Mouse (Mus musculus) thymus, postnatal 25 days (tissue): ENCODE results near the gene Smtn.

Source experiments
- DNase-seq: peaks from one replicate; pipeline ENCODE4 v3.0.0; 2022

The Smtn gene

GRCm38 (mm10) chr11:3508226-3508625 is 32.2 kb downstream of the Smtn start:
- DNase-seq: no peak

- no peak for DNase-seq
These were observed 36.4 kb downstream of the Smtn start for GRCm38 (mm10) chr11:3503755-3504693.

DNA sequence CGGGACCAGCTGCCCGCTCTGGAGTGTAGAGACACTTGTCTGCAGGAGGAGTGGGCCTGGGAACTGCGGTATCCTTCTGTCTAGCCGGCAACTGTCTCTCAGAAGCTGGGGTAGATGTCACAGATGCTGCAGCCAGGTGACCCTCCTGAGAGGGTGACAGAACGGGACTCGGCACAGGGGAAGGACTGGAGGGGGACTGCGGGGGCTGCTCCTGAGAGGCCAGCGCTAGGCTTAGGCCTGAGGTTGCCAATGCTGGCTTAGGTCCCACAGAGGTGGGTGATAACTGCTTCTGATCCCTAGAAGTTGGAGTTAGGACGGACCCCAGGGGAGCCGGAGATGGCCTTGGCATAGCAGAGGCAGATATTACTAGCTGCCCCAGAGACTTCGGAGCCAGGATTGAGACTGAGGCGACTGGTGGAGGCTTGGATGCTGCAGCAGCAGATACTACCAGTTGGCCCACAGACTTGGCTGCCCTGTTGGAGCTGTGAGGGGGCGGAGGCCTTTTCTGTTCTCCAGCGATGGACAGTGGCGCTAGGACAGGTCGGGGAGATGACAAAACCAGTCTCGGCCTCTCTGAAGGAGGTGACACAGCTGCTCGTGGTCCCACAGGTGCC is 37.8 kb downstream of the Smtn start:
- no peak for DNase-seq

GRCm38 (mm10) chr11:3502057-3502456 is 38.4 kb downstream of the Smtn start:
- DNase-seq: no peak

GRCm38 (mm10) chr11:3497296-3497695 is 43.1 kb downstream of the Smtn start:
- DNase-seq: no peak

DNA sequence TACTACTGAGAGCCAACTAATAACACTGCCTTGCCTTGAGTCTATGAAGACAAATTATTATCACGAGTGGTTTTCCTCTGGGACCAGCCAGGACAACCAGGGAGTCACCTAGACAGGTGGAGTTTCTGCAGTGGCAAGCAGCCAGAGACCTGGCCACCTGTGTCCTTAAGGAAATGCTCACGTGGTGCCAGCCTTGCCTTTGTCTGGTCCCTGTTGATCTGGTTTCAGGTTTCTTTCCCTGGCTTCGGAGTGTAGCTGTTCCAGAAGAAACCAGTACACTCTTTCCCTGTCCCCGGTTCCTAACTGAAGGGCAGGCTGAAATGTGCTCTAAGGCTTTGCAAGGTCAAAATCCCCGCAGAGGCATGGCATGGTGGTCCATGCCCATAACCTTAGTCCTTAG is 43.7 kb downstream of the Smtn start:
- DNase-seq: no peak

GRCm38 (mm10) chr11:3495496-3495895 is 44.9 kb downstream of the Smtn start:
- no peak for DNase-seq

- no peak for DNase-seq
These were observed 45.6 kb downstream of the Smtn start for GRCm38 (mm10) chr11:3494857-3495256.

GRCm38 (mm10) chr11:3492748-3493147 is 47.7 kb downstream of the Smtn start:
- no peak for DNase-seq

- DNase-seq: no peak
These were observed 51.4 kb downstream of the Smtn start for GRCm38 (mm10) chr11:3489036-3489435.

DNA sequence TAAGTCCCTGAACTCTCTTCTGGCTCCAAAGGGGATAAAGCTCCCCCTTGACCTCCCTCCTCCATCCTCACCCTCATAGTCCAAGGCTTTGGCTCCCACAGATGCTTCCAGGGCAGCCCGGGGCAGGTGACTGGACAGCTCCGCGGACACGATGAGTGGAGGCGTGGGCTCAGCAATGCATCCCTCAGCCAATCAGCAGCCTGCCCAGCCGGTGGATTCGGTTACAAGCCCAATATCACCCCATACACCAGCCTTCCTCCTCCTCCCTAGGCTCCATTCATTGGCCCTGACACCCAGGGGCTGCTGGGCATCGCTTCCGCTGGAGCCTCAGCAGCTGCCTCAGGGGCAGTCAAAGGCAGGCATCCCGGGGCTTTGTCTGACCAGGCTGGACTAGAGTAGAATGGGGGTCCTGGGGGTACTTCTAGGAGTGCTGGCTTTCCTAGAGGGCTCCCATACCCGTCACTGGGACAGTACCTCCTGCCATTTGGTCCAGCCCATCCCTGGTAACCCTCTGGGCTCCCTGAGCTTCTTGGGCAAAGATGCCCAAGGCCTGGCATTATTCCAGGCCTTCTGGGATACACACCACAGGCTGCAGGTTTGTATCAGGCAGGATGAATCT is 52.4 kb downstream of the Smtn start, which contains the start of gene Pla2g3:
Pla2g3 (plus strand) TSS at position 333 of the 619 bp plus-strand sequence.
- no peak for DNase-seq

- no peak for DNase-seq
These were observed 54.1 kb downstream of the Smtn start for GRCm38 (mm10) chr11:3486349-3486748.

- DNase-seq: no peak
These were observed 56.3 kb downstream of the Smtn start for GRCm38 (mm10) chr11:3483980-3484642.

DNA sequence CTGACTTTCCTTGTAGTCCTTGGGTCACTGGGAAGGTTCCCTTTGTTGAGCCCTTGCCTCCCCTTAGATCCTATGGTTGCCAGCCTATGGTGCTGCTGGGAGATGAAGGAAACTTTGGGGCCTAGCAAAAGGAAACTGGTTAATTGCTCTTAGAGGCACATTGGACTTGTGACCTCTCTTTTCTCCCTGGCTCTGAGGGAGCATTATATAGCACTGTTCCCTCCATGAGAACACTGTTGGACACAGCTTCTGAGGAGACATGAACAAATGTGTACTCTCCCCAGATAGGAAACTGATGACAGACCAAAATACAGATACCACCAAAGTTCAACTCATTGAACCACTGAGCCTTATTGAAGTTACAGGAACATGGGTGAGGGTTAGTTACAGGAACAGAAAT is 64.9 kb downstream of the Smtn start:
- DNase-seq: no peak

DNA sequence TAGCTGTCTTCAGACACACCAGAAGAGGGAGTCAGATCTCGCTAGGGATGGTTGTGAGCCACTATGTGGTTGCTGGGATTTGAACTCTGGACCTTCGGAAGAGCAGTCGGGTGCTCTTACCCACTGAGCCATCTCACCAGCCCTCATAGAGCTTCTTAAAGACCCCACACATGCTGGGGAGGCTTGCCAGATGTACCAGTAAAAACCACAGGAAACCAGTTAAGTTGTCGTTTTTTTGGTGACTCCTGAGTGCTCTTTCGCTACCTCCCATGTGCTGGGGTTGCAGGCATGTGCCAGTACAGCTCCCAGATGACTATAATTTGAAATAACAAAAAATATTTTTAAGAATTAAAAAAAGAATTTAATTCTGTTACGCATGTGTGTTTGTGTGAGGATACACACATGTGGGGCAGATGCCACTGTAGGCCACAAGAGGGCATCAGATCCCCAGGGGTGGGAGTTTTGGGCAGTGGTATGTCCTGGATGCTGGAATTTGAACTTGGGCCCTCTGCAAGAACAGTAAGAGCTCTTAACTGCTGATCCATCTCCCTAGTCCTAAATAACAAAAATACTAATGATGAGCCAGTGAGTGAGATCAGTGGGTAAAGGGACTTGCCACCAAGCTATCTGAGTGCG is 65.8 kb downstream of the Smtn start:
- DNase-seq: peak; percentile 16

DNA sequence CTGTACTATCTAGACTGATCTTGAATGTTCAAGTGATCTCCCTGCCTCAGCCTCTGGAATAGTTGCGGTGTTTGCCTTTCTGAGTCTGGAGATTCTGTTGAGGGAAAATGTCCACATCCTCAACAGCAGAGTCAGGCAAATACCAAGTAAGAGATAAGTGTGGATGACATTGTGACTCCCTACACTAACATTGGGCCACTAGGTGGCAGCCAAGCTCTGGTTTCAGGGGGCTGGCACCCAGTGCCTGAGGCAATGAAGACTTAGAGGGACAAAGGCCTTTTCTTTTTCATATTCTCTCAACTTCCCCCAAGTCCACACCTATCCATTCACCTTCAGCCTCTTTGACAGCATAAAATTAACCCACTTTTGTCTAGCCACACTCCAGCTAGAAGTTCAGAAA is 67.9 kb downstream of the Smtn start:
- DNase-seq: peak; percentile 83

DNA sequence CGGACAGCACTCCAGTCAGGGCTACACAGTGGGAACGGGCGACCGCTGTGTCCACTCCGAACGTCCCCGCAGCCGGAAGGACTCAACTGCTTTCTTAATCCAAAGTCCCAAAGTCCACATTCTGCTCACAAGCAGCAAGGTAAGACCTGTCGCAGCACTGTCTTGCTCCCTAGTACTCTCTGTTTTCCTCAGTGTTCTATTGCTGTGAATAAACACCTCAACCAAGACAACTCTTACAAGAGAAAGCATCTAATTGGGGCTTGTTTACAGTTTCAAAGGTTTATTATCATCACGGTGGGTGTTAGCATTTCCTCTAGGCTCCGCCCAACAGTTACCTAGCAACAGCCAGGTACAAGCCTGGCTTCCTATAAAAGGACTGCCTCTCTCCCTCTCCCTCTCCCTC is 69.0 kb downstream of the Smtn start:
- no peak for DNase-seq
